Mouse (Mus musculus): ENCODE measurements around the gene Utp20.

- no peak for TF ChIP-seq CTCF (IDR thresholded peaks at IDR 0.05; ENCODE audit: borderline replicate concordance, insufficient read depth, low read length)
- TF ChIP-seq POLR2A (IDR thresholded peaks at IDR 0.05; ENCODE audit: low read depth, low read length), result no peak
Measured at GRCm38 (mm10) chr10:88716986-88717755, 109.4 kb downstream of the Utp20 start.
